Mouse (Mus musculus): ENCODE measurements at regions not wholly inside any gene's neighbourhood (a gene's known extent, or its start where the extent isn't known, plus 50 kb on each side); places are given as distances from the start of the nearest gene placed in this dataset.
"Not testable (repeated sequence)": the region's sequence is repeated elsewhere in the genome, so short reads cannot be mapped to it uniquely, and the experiment has no call there.

DNA sequence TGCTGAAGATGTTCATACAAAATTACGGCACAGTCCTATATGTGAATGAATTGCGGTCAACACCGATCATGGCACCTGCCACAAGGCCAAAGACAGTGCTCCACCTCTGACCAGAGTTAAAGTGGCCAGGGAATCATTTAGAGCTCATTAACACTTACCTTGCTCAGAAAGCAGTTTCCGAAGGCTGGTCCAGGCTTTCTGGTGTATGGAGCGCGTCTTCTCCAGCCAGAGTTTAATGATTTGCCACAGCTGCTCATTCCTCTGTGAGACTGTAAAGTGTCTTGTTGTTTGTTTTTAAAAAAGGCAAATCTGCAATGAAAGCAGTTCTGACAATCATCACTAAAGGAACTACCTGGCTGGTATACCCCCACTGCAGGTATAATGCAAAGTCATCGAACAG, 256.7 kb downstream of the Nfkbiz start:
- DNase-seq (ENCODE audit: low spot score in 2 of 2): no peak

DNA sequence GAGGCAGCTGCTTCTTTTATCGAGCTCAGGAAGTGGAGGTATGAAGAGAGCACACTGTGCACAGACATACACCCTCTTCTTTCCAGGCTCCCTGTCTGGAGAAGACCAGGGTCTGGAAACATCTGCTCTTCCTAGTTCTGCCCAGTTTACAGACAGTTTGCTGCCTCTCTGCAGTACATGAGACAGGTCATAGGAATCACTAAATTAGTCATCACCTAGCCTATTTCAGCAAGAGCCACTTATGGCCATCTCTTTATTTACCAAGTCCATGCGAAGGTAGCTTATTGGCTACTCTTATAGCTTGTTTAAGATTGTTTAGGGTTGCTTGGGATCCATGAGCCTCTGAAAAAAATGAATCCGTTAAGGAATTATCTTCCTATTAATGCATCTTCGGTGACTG, 257.9 kb downstream of the Nfkbiz start:
- DNase-seq (ENCODE audit: low spot score in 2 of 2): no peak

DNA sequence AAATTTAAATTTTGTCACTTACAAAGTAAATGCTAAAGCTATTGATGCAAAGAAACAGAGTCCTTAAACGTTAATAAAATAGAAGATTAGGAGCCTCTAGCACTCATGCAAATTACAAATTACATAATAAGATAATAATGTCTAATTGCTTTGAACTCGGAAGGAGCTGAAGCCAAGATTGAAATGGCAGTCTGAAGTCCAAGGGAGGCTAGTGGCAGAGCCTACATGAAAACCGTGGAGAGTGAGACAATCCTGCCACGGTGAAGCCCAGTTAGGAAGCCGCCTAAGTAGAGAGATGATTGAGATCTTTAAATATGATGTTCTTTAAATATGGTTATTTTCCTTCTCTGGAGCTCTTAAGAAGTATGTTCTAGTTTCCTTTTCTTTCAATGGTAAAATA, 260.0 kb downstream of the Nfkbiz start:
- no peak for DNase-seq (ENCODE audit: low spot score in 2 of 2)

DNA sequence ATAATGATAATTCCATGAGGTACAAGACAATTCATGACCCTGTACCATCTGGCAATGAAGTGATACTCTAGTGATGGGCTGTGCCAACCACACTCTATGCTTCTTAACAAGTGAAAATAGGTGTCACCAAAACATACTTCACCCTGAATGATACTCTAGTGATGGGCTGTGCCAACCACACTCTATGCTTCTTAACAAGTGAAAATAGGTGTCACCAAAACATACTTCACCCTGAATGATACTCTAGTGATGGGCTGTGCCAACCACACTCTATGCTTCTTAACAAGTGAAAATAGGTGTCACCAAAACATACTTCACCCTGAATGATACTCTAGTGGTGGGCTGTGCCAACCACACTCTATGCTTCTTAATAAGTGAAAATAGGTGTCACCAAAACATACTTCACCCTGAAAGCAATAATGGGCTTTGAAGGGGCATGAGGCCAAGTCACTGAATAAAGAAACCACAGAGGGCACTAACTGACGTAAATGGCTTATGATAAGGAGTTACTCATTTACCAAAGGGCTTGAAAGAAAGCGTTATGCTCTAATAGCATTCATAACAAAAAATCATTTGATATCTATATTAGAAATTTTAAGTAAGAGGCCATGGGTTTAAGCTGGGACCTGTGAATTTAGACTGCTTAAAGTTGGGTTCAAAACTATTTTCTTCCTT, 263.0 kb downstream of the Nfkbiz start:
- not testable (repeated sequence) for DNase-seq (ENCODE audit: low spot score in 2 of 2)

DNA sequence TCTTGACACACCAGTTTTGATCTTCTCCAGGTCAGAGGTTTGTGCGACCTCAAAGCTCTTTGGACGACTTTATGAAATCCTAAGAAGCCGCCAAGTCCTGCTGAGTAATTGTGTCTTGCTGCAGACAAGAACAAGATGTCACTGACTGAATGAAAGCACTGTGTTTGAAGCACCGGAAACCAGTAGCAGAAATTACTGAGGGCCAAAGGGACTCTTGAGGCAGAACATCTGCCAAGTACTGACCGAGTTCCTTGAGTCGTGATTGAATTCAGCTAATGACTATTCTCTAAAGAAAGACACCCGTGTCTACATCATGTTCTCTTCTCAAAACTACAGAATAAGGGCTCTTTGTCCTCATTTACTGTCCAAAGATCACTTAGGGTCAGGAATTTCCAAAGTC, 267.6 kb downstream of the Nfkbiz start:
- DNase-seq (ENCODE audit: low spot score in 2 of 2): no peak

DNA sequence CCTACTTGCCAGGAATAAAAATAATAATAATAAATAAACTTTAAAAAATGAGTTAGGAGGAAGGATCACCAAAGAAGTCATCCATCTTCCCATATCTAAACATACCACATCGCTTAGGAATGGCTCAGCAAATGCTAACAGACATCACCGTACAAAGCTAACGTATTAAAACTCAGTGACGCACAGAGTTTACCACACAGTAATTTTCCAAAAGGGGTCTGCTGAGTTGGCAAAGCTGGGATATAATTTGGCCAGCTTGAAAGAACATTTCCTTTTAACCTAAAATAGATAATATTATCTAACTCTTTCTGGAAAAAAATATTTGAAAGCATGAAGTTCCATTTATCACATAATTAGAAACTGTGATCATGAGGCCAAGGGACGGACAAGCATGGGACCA, 268.6 kb downstream of the Nfkbiz start:
- DNase-seq (ENCODE audit: low spot score in 2 of 2): no peak

DNA sequence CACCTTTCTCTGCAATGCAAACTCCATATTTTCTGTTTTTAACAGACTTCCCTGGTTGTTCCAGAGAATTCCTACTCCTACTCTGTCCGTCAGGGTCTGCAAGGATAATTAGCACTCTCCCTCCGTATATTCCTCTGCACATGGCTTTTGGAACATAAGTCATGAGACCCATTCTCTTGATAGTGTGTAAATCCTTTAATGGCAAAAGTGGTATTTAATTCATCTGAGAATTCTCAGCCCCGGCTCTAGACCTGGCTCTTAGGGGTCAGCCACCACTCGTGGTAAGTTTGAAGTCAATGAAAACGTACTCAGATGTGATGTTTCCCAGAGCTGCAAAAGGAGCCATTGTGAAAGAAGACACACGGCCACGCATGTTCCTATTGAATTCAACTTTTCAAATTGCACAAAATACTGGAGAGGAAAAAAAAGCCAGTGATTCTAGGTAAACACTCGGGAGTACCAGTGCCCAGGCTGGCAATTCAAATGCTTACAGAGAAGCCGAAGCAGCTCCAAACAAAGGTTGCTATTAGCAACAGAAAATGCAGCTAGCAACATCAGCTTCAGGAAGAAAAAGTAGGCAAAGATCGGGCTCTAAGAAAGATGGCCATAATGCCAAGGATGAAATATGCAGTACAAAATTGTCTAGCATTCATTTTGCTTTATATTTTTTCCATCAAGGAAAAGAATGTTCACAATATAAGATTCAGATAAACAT, 258.2 kb upstream of the Zpld1 start:
- peak; percentile 13 to 14 for DNase-seq (ENCODE audit: low spot score in 2 of 2)

DNA sequence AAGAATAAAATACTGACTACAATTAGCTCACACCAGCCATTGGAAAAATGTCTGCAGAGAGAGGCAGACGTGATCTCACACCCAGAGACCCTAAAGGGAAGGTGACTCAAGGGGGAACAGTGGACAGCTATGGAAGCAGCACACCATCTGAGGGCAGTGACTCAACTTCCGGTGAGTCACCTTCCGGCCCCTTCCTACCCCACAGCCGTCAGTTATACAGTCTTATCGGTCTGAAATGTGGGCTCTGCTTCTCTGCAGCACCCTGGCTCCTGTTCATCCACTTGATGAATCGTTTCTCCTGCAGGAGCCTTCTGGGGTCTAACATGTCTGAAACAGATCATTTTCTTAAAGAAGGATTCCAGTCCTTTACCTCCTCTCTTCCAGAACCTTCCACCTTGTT, 257.4 kb upstream of the Zpld1 start:
- no peak for DNase-seq (ENCODE audit: low spot score in 2 of 2)

DNA sequence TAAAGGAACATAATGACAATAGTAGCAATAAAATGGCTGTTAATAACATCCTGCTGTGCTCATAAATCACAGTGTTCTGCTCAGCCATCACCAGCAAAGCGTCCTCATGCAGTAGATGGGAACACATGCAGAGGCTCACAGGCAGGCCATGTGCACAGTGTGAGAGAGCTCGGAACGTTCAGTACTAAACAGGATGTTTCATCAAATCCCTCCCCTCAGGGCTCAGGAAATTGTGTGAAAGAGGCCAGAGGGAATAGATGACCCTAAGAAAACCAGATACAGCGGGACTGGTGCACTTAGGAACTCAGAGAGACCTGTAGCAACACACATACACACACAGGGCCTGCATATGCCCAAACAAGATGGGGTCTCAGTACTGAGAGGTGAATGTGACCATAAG, 256.1 kb upstream of the Zpld1 start:
- no peak for DNase-seq (ENCODE audit: low spot score in 2 of 2)

DNA sequence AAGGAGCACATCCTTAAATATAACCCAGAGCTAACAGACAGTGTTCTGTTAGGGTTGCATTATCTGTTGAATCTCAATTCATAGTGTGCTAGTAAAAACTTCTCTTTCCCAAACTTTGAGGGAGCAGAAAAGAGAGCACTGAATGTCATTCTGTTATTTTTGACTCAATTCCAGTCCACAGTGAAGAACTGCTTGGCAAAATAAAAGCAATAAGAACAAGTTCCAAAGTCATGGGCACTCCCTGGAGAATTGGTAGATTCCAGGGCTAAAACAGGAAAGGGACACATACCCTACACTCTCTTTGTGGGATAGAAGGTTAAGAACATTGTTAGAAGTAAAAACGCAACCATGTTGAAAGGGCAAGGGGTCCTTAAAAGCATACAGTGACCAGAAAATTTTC, 253.6 kb upstream of the Zpld1 start:
- DNase-seq (ENCODE audit: low spot score in 2 of 2): no peak

DNA sequence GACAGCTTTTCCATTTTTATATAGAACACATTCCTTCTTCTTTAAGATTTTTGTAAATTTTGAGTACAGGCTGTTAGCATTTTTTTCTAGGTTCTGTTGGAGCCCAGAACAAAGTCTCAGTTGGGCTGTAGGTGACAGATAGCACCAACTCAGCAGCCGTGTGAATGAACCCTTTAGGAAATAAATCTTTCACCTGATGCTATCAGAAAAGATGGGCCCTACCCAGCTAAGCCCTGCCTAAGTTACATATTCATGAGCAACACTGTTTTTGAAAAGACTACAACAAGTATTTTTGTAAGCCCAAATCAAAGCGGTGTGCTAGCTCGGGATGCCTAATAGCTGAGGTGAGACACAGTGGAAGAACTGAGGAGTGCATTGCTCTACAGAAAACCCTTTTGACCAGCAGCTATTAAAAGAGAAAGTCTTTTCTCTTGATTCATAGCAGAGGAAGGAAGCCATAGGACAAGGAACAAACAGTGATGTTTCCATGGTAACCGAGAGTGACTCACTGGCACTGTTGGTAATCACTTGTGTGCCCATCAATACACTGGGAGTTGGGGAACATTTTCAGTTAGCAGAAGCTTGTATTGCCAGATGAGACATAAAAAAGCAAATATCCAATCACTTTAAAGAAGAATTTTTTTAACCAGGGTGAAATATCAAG, 253.0 kb upstream of the Zpld1 start:
- peak; percentile 37 to 48 for DNase-seq (ENCODE audit: low spot score in 2 of 2)

DNA sequence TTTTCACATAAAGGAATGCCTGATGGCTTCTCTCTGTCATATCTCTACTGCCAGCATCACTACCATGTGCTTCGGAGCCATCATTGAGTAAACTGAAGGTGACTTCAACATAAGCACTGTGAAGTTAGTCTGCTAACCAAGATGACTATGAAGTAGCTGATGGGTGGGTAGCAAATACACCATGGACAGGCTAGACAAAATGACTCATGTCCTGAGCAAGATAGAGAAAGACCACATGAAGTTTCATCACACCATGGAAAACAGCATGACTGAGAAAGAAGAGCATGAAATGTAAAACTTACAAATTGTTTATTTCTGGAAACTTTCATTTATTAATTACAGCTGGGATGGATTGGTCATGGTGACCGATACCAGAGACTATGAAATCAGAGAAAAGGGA, 249.3 kb upstream of the Zpld1 start:
- no peak for DNase-seq (ENCODE audit: low spot score in 2 of 2)

DNA sequence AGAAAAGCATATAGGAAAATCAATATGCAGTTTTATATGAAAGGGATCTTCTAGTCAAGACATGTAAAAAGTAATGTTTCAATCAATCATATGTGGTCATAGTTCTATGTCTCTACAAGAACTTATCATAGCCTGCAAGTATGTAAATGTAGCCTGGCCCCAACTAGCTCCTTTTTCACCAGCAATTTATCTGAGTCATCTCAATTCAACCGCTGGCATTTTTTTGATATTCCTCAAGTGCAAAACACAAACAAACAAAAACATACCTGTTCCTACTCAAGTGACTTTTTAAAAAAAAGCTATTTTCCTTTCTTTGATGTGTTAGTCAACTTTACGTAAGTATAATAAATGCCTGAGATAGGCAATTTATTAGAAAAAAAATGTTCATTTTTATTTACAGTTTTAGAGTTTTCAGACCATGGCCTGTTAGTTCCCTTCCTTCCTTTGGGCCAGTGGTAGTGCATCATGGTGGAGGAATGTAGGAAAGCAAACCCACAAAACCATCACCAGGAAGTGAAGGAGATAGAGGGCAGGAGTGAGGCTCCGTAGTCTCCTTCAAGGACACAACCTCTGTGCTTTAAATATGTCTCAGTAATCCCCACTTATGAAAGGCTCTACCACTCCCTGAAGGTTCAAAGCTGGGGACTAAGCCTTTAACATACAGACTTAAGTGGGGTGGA, 242.7 kb upstream of the Zpld1 start:
- no peak for DNase-seq (ENCODE audit: low spot score in 2 of 2)

DNA sequence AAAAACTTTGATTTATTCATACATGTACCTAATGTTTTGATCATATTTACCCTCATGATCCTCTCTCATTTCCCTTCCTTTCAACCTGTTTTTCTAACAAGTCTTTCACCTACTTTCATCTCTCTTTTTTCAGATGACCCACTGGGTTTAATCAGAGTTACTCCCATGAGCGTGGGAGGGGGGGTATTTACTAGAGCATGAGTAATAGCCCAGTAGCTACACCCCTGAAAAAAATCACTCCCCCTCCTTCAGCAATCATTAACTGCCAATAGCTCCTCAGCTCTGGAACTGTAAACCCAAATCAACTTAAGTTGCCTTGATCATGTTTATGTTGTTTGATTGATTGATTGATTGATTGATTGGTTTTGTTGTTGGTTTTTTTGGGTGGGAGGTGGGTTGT, 241.4 kb upstream of the Zpld1 start:
- no peak for DNase-seq (ENCODE audit: low spot score in 2 of 2)

DNA sequence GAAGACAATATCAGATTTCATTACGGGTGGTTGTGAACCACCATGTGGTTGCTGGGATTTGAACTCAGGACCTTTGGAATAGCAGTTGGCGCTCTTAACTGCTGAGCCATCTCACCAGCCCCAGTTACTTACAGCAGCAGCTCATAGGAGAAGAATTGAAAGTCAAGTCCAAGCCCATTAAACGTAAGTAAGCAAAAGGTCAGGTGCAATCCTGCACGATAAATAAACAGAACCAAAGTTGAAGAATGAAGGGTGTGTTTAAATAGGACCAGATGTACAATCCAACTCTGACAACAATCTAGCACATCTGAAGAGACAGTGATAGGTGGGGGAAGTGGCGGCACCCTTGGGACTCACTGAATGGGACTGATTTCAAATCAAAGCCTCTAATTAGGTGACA, 239.8 kb upstream of the Zpld1 start:
- no peak for DNase-seq (ENCODE audit: low spot score in 2 of 2)

DNA sequence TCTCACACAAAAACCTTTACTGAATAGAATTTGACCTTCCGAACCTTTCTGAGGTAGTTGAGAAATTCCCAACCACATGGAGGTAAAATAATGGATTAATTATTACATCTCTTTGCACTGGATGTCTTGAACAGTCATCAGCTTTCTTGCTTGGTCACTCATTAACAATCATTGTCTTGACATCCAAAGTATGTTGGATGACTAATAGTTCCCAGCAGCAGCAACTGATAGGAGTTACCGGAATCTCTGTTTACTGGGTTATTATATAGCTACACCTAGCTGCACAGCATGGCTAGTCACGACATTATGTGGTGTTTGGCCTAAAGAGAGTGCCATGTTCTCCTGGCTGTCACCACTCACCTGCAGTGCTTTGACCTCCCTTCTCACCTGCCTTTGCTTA, 234.9 kb upstream of the Zpld1 start:
- DNase-seq (ENCODE audit: low spot score in 2 of 2): no peak

DNA sequence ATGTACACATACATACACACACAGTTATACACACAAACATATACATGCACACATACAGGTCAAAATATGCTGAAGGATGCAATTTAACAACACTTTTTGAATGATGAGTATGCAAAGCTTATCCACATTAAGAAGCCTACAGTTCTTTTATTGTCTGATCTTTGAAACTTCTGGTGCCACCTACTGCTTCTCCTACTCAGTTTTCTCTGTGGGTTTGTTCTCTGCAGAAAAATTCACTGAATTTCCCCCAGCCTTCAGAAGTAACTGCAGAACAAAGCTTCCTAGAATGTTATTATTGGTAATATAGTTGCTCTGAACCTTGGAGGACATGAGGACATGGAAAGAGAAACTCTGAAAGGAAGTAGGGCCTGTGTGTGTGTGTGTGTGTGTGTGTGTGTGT, 233.1 kb upstream of the Zpld1 start:
- peak in 1 of 2 experiments; percentile 5 for DNase-seq (ENCODE audit: low spot score in 2 of 2)

DNA sequence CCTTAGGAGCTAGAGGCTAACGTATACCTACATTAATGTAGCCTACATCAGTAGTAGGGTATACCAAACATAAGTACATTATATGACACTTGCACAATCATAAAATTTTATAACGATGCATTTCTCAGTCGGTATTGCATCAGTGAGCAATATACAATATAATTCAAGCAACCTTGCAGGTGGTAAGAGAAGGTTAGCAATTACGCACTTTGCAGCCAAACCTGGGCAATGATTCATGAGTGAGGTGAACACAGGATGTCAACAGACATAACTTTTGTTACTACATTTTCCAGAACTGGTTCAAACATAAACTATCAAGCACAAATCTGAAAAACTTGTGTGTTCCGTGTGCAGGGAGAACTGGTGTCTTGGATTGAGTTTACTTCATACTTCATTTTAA, 229.9 kb upstream of the Zpld1 start:
- DNase-seq (ENCODE audit: low spot score in 2 of 2): no peak

DNA sequence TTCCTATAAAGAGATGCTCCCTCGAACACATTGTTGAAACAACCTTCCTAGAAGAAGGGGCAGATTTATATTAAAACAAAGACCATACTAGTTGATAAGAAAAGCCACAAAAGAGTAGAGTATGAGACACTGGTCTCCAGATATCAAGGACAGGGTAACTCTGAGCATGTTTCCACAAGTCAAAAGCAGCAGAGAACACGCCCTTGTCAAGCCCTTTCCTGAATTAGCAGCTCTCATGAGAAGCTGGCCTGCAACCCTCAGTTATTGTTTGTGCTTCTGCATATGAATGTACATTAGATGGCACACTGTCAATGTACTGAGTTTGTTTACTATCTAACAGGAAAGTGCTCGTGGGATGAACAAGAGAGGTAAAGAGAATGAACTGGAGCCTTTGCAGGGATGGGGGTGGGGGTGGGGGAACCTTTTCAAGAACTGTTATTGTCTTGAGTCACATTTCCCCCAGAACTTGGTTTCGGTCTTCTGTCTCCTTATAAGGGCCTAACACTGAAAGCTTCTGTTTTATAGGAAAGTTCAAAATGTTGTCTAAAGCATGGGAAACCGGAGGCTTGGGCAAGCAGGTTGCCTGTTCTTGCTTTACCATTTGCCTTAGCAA, 228.6 kb upstream of the Zpld1 start:
- no peak for DNase-seq (ENCODE audit: low spot score in 2 of 2)

DNA sequence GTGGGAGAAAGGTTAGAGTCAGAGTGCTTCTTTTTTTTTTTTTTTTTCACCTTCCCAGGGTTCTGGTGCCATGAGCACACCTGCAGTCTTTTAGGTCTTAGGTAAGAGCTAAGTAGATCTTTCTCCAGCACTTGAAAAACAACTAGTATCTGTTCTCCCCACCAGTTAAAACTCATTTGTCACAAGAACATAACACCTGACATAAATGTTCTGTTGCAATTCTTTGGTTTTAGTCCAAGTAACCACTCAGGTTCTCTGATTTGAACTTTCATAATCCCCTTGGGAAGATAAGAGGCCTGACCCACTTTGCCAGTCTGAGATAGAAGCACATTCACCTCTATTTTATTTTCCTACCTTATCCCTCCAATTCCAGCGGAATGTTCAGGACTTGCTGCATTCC, 225.5 kb upstream of the Zpld1 start:
- DNase-seq (ENCODE audit: low spot score in 2 of 2): no peak

DNA sequence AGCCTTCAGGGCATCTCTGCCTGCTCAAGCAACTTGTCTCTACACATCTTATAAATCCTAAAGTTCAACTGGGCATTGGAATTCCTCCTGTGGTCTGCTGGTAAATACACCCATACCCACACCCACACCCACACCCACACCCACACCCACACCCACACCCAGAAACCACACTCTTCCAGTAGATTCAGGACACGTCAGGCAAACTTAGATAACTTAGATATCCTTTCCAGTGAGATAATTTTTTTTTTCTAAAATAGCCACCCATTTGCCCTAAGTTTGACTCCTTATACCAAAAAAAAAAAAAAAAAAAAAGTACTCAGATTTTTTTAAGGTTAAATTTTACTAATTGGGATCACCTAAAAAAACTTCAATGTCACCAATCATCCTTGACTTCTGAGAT, 224.5 kb upstream of the Zpld1 start:
- DNase-seq (ENCODE audit: low spot score in 2 of 2): no peak

DNA sequence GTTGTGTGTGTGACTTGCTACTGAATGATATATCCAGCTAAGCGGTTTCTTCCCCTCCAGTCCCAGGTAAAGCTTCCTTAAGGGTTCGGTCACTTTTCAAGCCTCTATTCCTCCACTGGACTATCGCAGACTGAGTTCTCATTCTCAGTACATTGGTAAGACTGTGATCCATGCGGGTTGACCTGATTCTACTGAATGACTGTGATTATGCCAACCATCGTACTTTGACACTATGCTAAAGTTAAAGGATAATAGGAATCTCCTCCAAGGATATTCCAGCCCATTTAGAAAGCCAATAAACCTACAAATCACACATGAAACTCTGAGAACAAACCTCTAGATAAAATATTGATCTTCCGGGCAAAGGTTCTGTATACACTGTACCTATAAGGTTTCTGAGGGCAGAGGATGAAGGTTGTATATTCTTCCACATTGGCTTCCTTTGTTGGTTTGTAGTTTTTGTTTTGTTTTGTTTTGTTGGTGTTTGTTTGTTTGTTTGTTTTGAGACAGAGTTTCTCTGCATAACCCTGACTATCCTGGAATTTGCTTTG, 223.7 kb upstream of the Zpld1 start:
- DNase-seq (ENCODE audit: low spot score in 2 of 2): no peak
